Mouse (Mus musculus): Measurements from ENCODE around the gene Cnpy1. TPM values are rescaled to one million over a fixed set of nuclear protein-coding genes. Genes with fewer than 3 reads are reported as not detected.

Gene Cnpy1
- polyA plus RNA-seq, 1 experiment from 2014 or later = 0.09 TPM

DNA sequence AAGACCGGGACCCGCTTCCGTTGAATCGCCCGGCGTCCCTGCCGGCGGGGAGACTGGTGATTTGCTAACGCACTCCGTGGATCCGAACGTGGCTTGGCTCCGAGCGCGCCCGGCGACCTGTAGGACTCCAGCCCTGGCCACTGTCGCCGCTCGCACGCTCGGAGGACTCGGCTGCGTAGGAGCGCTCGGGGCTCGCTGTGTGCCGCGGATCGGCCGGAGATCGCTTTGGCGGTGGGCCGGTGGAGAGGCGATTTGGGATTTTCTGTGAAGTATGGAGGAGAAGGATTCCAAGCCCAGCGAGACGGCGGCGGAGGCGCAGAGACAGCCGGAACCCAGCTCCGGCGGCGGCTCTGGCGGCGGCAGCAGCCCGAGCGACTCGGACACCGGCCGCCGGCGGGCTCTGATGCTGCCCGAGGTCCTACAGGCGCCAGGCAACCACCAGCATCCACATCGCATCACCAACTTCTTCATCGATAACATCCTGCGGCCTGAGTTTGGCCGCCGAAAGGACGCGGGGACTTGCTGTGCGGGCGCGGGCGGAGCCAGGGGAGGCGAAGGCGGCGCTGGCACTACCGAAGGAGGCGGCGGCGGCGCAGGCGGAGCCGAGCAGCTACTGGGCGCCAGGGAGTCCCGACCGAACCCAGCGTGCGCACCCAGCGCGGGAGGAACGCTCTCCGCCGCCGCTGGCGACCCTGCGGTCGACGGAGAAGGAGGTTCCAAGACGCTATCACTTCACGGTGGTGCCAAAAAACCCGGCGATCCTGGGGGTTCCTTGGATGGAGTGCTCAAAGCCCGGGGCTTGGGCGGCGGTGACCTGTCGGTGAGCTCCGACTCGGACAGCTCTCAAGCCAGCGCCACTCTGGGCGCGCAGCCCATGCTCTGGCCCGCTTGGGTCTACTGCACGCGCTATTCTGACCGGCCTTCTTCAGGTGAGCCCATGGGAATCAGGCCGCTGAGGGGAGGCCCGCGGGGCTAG is 79.1 kb downstream of the Cnpy1 start:
- under 1% methylated on average over 110 of the region's 111 CpGs for WGBS
- Histone ChIP-seq H3K4me1 (peaks cover 22% of the 10 kb centered on the region), H3K9ac (peak overlapping the region; percentile 43)

DNA sequence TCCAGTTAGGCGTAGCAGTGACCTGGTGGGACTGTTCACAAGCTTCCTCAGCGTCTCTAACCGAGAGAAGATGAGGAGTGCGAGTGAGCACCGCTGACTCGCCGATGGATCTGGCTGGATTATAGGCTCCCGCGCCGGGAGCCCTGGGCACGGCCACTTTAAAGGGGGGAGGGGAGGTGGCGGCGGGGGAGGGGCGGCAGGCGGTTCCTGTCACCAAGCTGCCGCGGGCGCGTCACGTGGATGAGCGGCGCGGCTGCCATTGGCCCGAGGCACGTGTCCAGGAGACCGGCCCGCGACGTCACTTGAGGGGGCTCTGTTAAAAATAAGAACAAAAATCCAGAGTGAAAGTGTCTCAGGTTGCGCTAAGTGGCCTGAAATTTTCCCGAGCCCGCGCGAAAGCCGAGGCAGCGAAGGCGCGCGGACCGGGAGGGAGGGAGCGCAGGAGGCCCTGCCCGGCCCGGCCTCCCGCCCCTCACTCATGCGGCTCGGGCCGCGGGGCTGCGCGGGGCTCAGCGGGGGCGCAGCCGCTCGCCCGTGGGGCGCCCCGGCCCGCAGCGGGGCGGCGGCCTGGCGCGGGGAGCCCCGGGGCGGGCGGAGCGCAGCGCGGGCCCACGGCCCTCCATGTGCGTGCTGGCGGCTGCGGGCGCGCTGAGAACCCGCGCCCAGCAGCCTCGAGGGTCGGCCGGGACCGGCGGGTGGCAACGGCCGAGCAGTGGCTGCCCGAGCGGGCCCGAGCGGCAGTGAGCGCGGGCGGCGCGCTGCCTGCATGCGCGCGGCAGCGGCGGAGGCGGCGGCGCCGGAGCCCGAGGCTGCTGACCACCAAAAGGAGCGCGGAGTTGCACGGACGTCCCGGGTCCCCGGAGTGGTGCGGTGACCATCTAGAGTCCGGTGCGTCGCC is 80.0 kb downstream of the Cnpy1 start, which contains the start of gene En2:
Gene En2, plus strand, starts transcription at position 337 of the 898 bp plus-strand sequence.
- ATAC-seq (ENCODE audit: low FRiP score, low read depth) = peak; percentile 75
- H3K4me2 ChIP-seq (replicated peaks) = peak within 1 kb of the TSS; percentile 93
- under 1% methylated on average over 94 of the region's 113 CpGs for WGBS
- no peak within 1 kb of the TSS for H3K27ac ChIP-seq
- peak within 1 kb of the TSS; percentile 43; the same call in 1 of the 2 replicates for H3K9ac ChIP-seq
- H3K27me3 ChIP-seq = peaks cover 97% of the 10 kb centered on the region
- peaks cover 22% of the 10 kb centered on the region for H3K4me1 ChIP-seq
- H3K9me3 ChIP-seq = no peaks in the 10 kb centered on the region
- no peaks in the 10 kb centered on the region for H3K36me3 ChIP-seq
- H3K4me3 ChIP-seq = peak within 1 kb of the TSS; percentile 48

More for the DNA sequence above, 79.1 kb downstream of the Cnpy1 start:
- no peak overlapping the region for H3K27ac ChIP-seq
- ATAC-seq (ENCODE audit: low FRiP score, low read depth) = no peak
- no peaks in the 10 kb centered on the region for H3K36me3 ChIP-seq
- peak overlapping the region; percentile 48 for H3K4me3 ChIP-seq
- H3K9me3 ChIP-seq = no peaks in the 10 kb centered on the region
- peaks cover 96% of the 10 kb centered on the region for H3K27me3 ChIP-seq
- peak overlapping the region; percentile 93 for H3K4me2 ChIP-seq (replicated peaks)

DNA sequence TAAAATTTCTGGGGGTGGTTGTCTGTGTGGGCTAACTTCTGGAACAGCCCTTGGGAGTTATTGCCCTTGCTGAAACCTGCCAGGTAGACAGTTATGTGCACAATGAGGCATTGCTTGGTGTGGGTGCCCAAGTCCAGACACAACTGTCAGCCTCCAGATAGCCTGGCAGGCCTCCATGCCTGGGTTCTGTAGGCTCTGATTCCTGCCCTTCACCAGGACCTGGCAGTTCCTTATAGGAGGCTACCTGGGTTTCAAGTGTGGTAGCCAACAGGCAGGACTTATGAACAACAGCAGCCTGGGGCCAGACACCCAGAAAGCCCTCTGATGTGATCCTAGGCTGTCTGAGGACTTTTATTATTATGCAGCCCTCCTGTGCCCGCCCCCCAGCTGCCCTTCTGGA is 81.7 kb downstream of the Cnpy1 start:
- peaks cover 22% of the 10 kb centered on the region for H3K4me1 ChIP-seq
- no peak for ATAC-seq (ENCODE audit: low FRiP score, low read depth)
- H3K4me3 ChIP-seq = no peak overlapping the region
- 13% methylated on average over 1 of the region's 1 CpGs for WGBS
- H3K4me2 ChIP-seq (replicated peaks) = no peak overlapping the region
- H3K9me3 ChIP-seq = no peaks in the 10 kb centered on the region
- no peak overlapping the region for H3K9ac ChIP-seq
- H3K36me3 ChIP-seq = no peaks in the 10 kb centered on the region
- peaks cover 99% of the 10 kb centered on the region for H3K27me3 ChIP-seq
- H3K27ac ChIP-seq = no peak overlapping the region

DNA sequence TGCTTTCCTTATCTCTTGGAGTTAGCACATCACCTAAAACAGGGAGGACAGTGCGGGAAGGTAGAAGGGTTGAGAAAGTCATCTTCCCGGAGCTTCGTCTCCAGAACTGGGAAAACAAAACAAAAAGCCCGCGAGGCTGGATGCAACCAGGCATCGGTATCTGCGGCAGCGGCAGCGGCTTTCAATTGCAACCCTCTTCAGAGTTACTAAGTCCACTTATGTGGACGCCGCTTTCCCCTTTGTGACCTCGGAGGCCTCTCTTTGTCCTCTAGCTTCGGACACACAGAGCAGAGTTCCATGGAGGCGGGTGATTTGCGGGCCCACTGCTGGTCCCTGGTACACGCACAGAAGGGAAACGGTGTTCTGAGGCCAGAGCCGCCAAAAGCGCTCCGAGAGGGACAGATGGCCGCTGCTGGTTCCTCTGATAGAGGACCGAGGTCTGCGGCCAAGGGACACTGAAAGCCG is 83.6 kb downstream of the Cnpy1 start:
- no peaks in the 10 kb centered on the region for H3K9me3 ChIP-seq
- H3K36me3 ChIP-seq = no peaks in the 10 kb centered on the region
- H3K27me3 ChIP-seq = peaks cover 99% of the 10 kb centered on the region
- H3K4me2 ChIP-seq (replicated peaks) = 0 out of 2 replicates have a peak overlapping the region, but pooled peaks have one; percentile 5
- H3K4me1 ChIP-seq = peaks cover 32% of the 10 kb centered on the region
- ATAC-seq (ENCODE audit: low FRiP score, low read depth) = no peak
- no peak overlapping the region for H3K9ac ChIP-seq
- WGBS = under 1% methylated on average over 24 of the region's 24 CpGs
- 0 out of 2 replicates have a peak overlapping the region, but pooled peaks have one; percentile 7 for H3K4me3 ChIP-seq
- no peak overlapping the region for H3K27ac ChIP-seq

DNA sequence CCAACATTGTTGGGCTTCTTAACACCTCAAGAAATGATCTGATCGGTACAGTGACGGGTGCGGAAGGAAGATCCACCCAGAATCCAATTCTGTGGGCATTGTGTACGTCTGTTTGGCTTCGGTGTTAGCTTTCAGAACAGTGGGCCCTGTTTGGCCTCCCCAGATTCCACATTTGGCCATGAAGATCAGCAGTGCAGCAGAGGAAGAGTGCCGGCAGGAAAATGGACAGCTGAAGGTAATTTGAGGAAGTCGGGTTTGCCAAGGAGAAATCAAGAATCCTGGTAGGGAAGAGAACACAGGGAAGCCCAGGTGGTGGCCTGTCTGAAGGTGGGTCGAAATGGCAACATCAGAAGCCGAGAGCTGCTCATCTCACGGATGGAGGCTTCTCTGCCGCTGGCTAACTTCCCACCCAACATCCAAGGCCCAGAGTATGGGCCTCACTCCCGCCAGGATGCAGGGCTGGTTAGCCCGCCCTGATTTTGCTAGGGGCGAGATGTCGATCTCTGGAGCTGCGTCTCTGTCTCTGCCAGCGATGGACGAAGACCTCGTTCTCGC is 84.1 kb downstream of the Cnpy1 start:
- Histone ChIP-seq H3K27me3 (peaks cover 99% of the 10 kb centered on the region), H3K4me3 (0 out of 2 replicates have a peak overlapping the region, but pooled peaks have one; percentile 7), H3K36me3 (no peaks in the 10 kb centered on the region), H3K4me2 (replicated peaks) (0 out of 2 replicates have a peak overlapping the region, but pooled peaks have one; percentile 5), H3K27ac (no peak overlapping the region), H3K9ac (no peak overlapping the region), H3K4me1 (peaks cover 27% of the 10 kb centered on the region), H3K9me3 (no peaks in the 10 kb centered on the region)
- no peak for ATAC-seq (ENCODE audit: low FRiP score, low read depth)
- WGBS = under 1% methylated on average over 20 of the region's 20 CpGs

DNA sequence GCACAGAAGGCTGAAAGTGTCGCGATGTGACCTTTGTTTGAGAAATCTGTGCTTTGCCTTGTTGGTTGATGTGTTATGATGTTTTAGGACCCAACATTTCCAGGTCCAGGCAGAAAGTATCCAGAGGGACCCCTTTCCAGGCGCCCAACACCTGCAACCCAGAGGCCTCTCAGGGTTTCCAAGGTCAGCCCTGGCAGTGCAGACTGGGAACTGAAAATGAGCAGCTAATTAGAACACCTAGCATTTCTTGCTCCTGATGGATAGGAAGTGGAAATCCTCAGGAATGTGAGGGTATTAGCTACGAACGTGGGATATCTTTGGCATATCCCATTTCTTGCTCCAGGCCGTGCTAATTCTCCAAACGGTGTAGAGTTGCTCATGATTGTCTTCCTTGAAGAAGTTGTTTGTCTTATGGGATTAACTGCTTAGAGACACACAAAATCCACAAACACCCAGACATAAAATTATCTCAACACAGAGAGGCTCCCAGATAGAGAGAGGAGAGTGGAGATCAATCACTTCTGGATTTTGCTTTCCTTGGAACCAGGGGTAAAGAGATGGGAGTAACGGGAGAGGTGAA is 85.6 kb downstream of the Cnpy1 start:
- no peaks in the 10 kb centered on the region for H3K9me3 ChIP-seq
- peaks cover 13% of the 10 kb centered on the region for H3K4me1 ChIP-seq
- H3K27ac ChIP-seq = no peak overlapping the region
- no peak overlapping the region for H3K9ac ChIP-seq
- no peak overlapping the region for H3K4me3 ChIP-seq
- no peaks in the 10 kb centered on the region for H3K36me3 ChIP-seq
- H3K4me2 ChIP-seq (replicated peaks) = no peak overlapping the region
- ATAC-seq (ENCODE audit: low FRiP score, low read depth) = no peak
- WGBS = 1% methylated on average over 8 of the region's 8 CpGs
- peaks cover 99% of the 10 kb centered on the region for H3K27me3 ChIP-seq

DNA sequence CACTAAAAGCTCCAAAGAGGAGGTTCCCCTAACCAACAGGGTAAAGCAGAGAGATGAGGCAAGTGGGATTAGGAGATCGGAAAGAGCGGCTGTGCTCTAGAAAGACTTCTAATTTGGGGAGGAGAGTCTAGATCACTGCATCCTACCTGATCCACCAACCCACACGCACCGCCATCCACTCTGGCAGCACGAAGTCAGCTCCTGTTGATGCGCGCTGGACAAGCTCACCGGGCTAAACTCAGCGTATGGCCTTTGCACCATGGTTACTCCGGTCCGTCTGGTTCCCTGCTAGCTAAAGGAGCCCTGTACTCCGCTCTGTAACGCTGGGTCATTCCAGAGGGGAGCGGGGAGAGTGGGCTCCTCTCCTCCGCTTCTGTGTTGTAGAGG is 86.5 kb downstream of the Cnpy1 start:
- Histone ChIP-seq H3K4me1 (peaks cover 11% of the 10 kb centered on the region), H3K9ac (no peak overlapping the region), H3K36me3 (no peaks in the 10 kb centered on the region), H3K9me3 (no peaks in the 10 kb centered on the region), H3K27ac (no peak overlapping the region), H3K27me3 (peaks cover 96% of the 10 kb centered on the region), H3K4me2 (replicated peaks) (no peak overlapping the region), H3K4me3 (no peak overlapping the region)
- 1% methylated on average over 15 of the region's 15 CpGs for WGBS
- ATAC-seq (ENCODE audit: low FRiP score, low read depth) = no peak

DNA sequence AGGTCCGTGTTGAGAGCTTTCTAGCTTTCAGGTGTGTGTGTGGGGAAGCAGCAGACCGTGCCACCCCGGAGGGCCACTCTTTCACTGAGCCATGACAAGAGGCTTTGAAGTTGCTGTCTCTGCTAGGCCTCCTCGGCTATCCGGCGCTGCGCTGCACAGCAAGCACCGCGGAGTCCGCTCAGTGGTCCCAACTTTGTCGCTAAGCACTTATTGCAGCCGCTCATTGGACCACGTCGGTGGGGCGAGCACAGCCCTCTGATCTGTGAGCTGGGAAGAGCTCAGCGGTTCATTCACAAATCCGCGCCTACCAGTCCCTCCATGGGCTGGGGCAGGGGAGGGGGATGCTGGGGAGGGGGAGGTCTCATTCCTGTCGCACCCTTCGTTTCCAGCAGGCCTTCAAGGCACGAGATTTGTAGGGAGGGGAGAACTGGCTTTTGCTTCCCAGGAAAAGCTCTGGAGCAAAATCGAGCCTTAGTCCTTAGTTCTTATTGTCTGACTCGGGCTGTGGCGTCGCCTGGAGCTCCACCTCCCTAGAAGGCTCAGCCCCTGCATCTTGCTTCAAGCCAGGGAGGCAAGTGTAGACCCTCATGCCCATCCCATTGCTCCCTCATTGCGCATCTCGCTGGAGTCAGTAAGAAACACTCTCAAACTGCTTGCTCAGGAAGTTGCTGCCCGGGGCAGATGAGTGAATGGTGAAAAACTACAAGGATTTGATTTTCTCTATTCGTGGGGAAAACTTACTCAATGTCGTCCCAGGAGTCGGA is 87.1 kb downstream of the Cnpy1 start:
- H3K4me3 ChIP-seq = peak overlapping the region; percentile 20
- no peak overlapping the region for H3K27ac ChIP-seq
- H3K4me2 ChIP-seq (replicated peaks) = peak overlapping the region; percentile 49
- no peaks in the 10 kb centered on the region for H3K9me3 ChIP-seq
- peaks cover 96% of the 10 kb centered on the region for H3K27me3 ChIP-seq
- peaks cover 11% of the 10 kb centered on the region for H3K4me1 ChIP-seq
- no peak; the same call in 1 of the 2 replicates for ATAC-seq (ENCODE audit: low FRiP score, low read depth)
- under 1% methylated on average over 31 of the region's 31 CpGs for WGBS
- no peaks in the 10 kb centered on the region for H3K36me3 ChIP-seq
- no peak overlapping the region for H3K9ac ChIP-seq

DNA sequence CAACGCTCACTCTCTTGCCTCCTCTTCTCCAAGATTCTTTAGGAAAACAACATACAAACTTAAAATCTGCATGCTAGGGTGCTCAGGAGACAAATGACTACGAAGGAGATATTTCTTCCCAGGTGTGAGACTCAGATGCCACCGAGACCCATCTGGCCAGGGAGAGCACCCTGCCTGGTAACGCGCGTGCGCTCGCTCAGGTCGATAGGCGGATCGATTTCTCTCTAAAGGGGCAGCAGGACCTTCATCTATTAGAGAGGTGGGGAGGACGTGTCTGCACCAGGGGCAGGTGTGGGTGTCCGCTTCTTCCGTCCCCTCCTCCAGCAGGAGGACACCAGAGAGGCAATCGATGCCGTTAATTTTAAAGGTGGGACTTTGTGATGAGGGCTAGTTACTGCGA is 87.8 kb downstream of the Cnpy1 start:
- Histone ChIP-seq H3K27me3 (peaks cover 96% of the 10 kb centered on the region), H3K36me3 (no peaks in the 10 kb centered on the region), H3K4me2 (replicated peaks) (peak overlapping the region; percentile 49), H3K4me3 (no peak overlapping the region), H3K9ac (no peak overlapping the region), H3K4me1 (peaks cover 11% of the 10 kb centered on the region), H3K9me3 (no peaks in the 10 kb centered on the region), H3K27ac (no peak overlapping the region)
- WGBS = 1% methylated on average over 17 of the region's 17 CpGs
- ATAC-seq (ENCODE audit: low FRiP score, low read depth) = no peak

DNA sequence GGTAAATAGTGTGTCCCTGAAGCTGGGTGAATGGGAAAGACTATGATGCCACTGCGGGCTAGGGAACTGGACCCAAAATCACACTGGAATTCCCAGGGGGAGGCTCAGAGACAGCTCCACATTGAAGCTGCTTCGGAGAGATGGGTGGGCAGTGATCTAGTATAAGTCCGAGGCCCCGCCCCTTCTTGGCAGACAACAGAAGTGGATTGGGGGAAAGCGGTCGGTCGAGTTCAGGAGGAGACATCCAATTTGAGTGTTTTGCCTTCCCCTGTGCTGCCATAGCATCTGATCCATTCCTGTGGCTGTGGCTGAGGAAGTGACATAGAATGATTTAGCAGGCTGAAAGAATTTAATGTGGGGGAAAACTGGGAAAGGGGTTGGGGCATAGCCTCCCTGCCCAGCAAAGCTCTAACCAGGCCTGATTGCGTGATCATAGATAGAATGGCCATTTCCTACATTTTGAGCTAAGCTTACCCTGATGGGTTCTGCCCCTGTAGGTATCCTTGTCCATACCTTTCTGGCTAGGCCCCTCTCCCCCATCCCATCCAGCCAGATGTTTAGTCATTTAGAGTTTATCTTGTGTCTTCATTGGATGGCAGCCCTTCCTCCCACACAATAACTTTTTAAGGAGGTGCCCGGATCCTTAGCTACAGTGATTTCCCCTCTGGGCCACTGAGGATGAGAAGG is 88.4 kb downstream of the Cnpy1 start:
- ATAC-seq (ENCODE audit: low FRiP score, low read depth) = no peak
- H3K9ac ChIP-seq = no peak overlapping the region
- H3K4me2 ChIP-seq (replicated peaks) = no peak overlapping the region
- 2% methylated on average over 9 of the region's 9 CpGs for WGBS
- no peak overlapping the region for H3K27ac ChIP-seq
- no peaks in the 10 kb centered on the region for H3K9me3 ChIP-seq
- no peaks in the 10 kb centered on the region for H3K36me3 ChIP-seq
- peaks cover 96% of the 10 kb centered on the region for H3K27me3 ChIP-seq
- no peak overlapping the region for H3K4me3 ChIP-seq
- H3K4me1 ChIP-seq = peaks cover 11% of the 10 kb centered on the region
